Mouse (Mus musculus) heart, embryonic 13.5 days (tissue): Measurements from ENCODE around the gene Ifih1. TPM values are rescaled to one million over a fixed set of nuclear protein-coding genes. Genes with fewer than 3 reads are reported as not detected.

Source experiments
- ATAC-seq: fragments of 200-750 bp; cut with Nextera tagmentation; 2 replicates; pipeline ENCODE4 v1.8.0; 2017; ENCODE audit warnings: moderate TSS enrichment; ENCODE audit not compliant: insufficient number of reproducible peaks, low FRiP score, low TSS enrichment; ENCODE audit errors: extremely low read depth
- H3K27ac ChIP-seq: fragments of 300-500 bp; sonication (generic); replicated peaks from 2 replicates; pipeline ENCODE4 v1.5.1; 2015; ENCODE audit warnings: moderate library complexity, mild to moderate bottlenecking, inconsistent platforms
- H3K27me3 ChIP-seq: fragments of 300-500 bp; sonication (generic); replicated peaks from 2 replicates; pipeline ENCODE4 v1.6.1; 2015; ENCODE audit warnings: mild to moderate bottlenecking, inconsistent platforms
- H3K36me3 ChIP-seq: fragments of 300-500 bp; sonication (generic); 2 replicates; pipeline ENCODE4 v1.6.1; 2015; ENCODE audit warnings: mild to moderate bottlenecking, inconsistent platforms
- H3K4me1 ChIP-seq: fragments of 300-500 bp; sonication (generic); 2 replicates; pipeline ENCODE4 v1.6.1; 2015; ENCODE audit warnings: inconsistent platforms
- H3K4me2 ChIP-seq: fragments of 300-500 bp; sonication (generic); 2 replicates; pipeline ENCODE4 v1.6.1; 2015; ENCODE audit warnings: inconsistent platforms, mild to moderate bottlenecking, moderate library complexity
- H3K4me3 ChIP-seq: fragments of 300-500 bp; sonication (generic); 2 replicates; pipeline ENCODE4 v1.5.1; 2015; ENCODE audit warnings: moderate library complexity, mild to moderate bottlenecking, inconsistent platforms
- H3K9ac ChIP-seq: fragments of 300-500 bp; sonication (generic); 2 replicates; pipeline ENCODE4 v1.6.1; 2015; ENCODE audit warnings: inconsistent platforms, mild to moderate bottlenecking, moderate library complexity
- H3K9me3 ChIP-seq: fragments of 300-500 bp; sonication (generic); 2 replicates; pipeline ENCODE4 v1.6.1; 2016; ENCODE audit warnings: inconsistent platforms
- WGBS: fragments of 180-500 bp; shearing (Covaris S2); methylation state at CpG from one replicate; pipeline ENCODE4 v1.1.7; 2015; ENCODE audit warnings: mixed read lengths; 5-methylcytosine and 5-hydroxymethylcytosine counted together
- polyA plus RNA-seq: library from polyadenylated mRNA; unstranded; fragments of >200 nt; fragmentation: Nextera tagmentation; extraction: Ambion mirVana; gene quantifications from 2 replicates; pipeline ENCODE4 v1.2.1, GENCODE M21; 2015

Ifih1 gene
- polyA plus RNA-seq, 1 experiment from 2014 or later: 1.4 TPM

- 21% methylated on average over 6 of the region's 6 CpGs for WGBS
- Histone ChIP-seq H3K4me1 (no peaks in the 10 kb centered on the region), H3K36me3 (no peaks in the 10 kb centered on the region), H3K4me3 (no peak overlapping the region), H3K27ac (no peak overlapping the region), H3K9ac (no peak overlapping the region), H3K9me3 (no peaks in the 10 kb centered on the region), H3K4me2 (no peak overlapping the region), H3K27me3 (no peaks in the 10 kb centered on the region)
- ATAC-seq: no peak
These were observed 15.6 kb downstream of the Ifih1 start for GRCm38 (mm10) chr2:62630446-62630845.

GRCm38 (mm10) chr2:62628356-62628755 lies 17.7 kb downstream of the Ifih1 start:
- H3K9ac ChIP-seq: no peak overlapping the region
- no peak for ATAC-seq
- no peaks in the 10 kb centered on the region for H3K27me3 ChIP-seq

GRCm38 (mm10) chr2:62627728-62628127 lies 18.3 kb downstream of the Ifih1 start:
- H3K27ac ChIP-seq: no peak overlapping the region
- no peak for ATAC-seq
- WGBS: 6% methylated on average over 5 of the region's 5 CpGs
- H3K9me3 ChIP-seq: no peaks in the 10 kb centered on the region
- no peak overlapping the region for H3K4me2 ChIP-seq
- no peak overlapping the region for H3K4me3 ChIP-seq
- no peaks in the 10 kb centered on the region for H3K36me3 ChIP-seq
- H3K27me3 ChIP-seq: no peaks in the 10 kb centered on the region
- H3K9ac ChIP-seq: no peak overlapping the region
- no peaks in the 10 kb centered on the region for H3K4me1 ChIP-seq

More at GRCm38 (mm10) chr2:62628356-62628755, 17.7 kb downstream of the Ifih1 start:
- Histone ChIP-seq H3K4me3 (no peak overlapping the region), H3K4me1 (no peaks in the 10 kb centered on the region), H3K9me3 (no peaks in the 10 kb centered on the region), H3K36me3 (no peaks in the 10 kb centered on the region), H3K27ac (no peak overlapping the region), H3K4me2 (no peak overlapping the region)
- WGBS: 86% methylated on average over 5 of the region's 5 CpGs

- Histone ChIP-seq H3K4me2 (no peak overlapping the region), H3K4me1 (no peaks in the 10 kb centered on the region), H3K36me3 (no peaks in the 10 kb centered on the region), H3K9me3 (no peaks in the 10 kb centered on the region), H3K9ac (no peak overlapping the region), H3K4me3 (no peak overlapping the region), H3K27me3 (no peaks in the 10 kb centered on the region), H3K27ac (no peak overlapping the region)
- 77% methylated on average over 8 of the region's 8 CpGs for WGBS
- ATAC-seq: no peak
These were observed 23.0 kb downstream of the Ifih1 start for GRCm38 (mm10) chr2:62623024-62623441.

GRCm38 (mm10) chr2:62619679-62620078 lies 26.4 kb downstream of the Ifih1 start:
- H3K4me1 ChIP-seq: no peaks in the 10 kb centered on the region
- no peaks in the 10 kb centered on the region for H3K27me3 ChIP-seq
- H3K9ac ChIP-seq: no peak overlapping the region
- H3K4me2 ChIP-seq: no peak overlapping the region
- H3K9me3 ChIP-seq: no peaks in the 10 kb centered on the region
- no peak overlapping the region for H3K27ac ChIP-seq
- 36% methylated on average over 2 of the region's 2 CpGs for WGBS
- H3K4me3 ChIP-seq: no peak overlapping the region
- ATAC-seq: no peak
- no peaks in the 10 kb centered on the region for H3K36me3 ChIP-seq

- no peaks in the 10 kb centered on the region for H3K9me3 ChIP-seq
- 33% methylated on average over 7 of the region's 7 CpGs for WGBS
- ATAC-seq: no peak
These were observed 27.1 kb downstream of the Ifih1 start for GRCm38 (mm10) chr2:62618934-62619341.

GRCm38 (mm10) chr2:62613133-62613532 lies 32.9 kb downstream of the Ifih1 start:
- no peak overlapping the region for H3K27ac ChIP-seq
- H3K4me1 ChIP-seq: no peaks in the 10 kb centered on the region
- no peaks in the 10 kb centered on the region for H3K36me3 ChIP-seq
- no peak overlapping the region for H3K9ac ChIP-seq
- 90% methylated on average over 4 of the region's 4 CpGs for WGBS
- no peak overlapping the region for H3K4me2 ChIP-seq
- no peaks in the 10 kb centered on the region for H3K27me3 ChIP-seq
- H3K9me3 ChIP-seq: no peaks in the 10 kb centered on the region
- H3K4me3 ChIP-seq: no peak overlapping the region
- ATAC-seq: no peak

More at GRCm38 (mm10) chr2:62618934-62619341, 27.1 kb downstream of the Ifih1 start:
- H3K27ac ChIP-seq: no peak overlapping the region
- no peaks in the 10 kb centered on the region for H3K36me3 ChIP-seq
- no peak overlapping the region for H3K4me3 ChIP-seq
- H3K4me1 ChIP-seq: no peaks in the 10 kb centered on the region
- H3K9ac ChIP-seq: no peak overlapping the region
- no peak overlapping the region for H3K4me2 ChIP-seq
- H3K27me3 ChIP-seq: no peaks in the 10 kb centered on the region

GRCm38 (mm10) chr2:62606205-62606604 lies 39.9 kb downstream of the Ifih1 start:
- H3K9ac ChIP-seq: no peak overlapping the region

GRCm38 (mm10) chr2:62603530-62603929 lies 42.5 kb downstream of the Ifih1 start:
- Histone ChIP-seq H3K27ac (no peak overlapping the region), H3K4me2 (no peak overlapping the region), H3K4me3 (no peak overlapping the region), H3K9me3 (no peaks in the 10 kb centered on the region), H3K9ac (no peak overlapping the region), H3K27me3 (no peaks in the 10 kb centered on the region), H3K36me3 (no peaks in the 10 kb centered on the region), H3K4me1 (no peaks in the 10 kb centered on the region)
- no peak for ATAC-seq
- WGBS: 84% methylated on average over 5 of the region's 5 CpGs

More at GRCm38 (mm10) chr2:62606205-62606604, 39.9 kb downstream of the Ifih1 start:
- Histone ChIP-seq H3K4me2 (no peak overlapping the region), H3K27me3 (no peaks in the 10 kb centered on the region), H3K27ac (no peak overlapping the region), H3K36me3 (no peaks in the 10 kb centered on the region), H3K9me3 (no peaks in the 10 kb centered on the region), H3K4me3 (no peak overlapping the region), H3K4me1 (no peaks in the 10 kb centered on the region)
- 88% methylated on average over 16 of the region's 16 CpGs for WGBS
- no peak for ATAC-seq

GRCm38 (mm10) chr2:62596586-62596985 lies 49.5 kb downstream of the Ifih1 start:
- no peak overlapping the region for H3K4me3 ChIP-seq
- no peak overlapping the region for H3K27ac ChIP-seq
- H3K4me2 ChIP-seq: no peak overlapping the region
- H3K9ac ChIP-seq: no peak overlapping the region
- H3K4me1 ChIP-seq: no peaks in the 10 kb centered on the region
- no peaks in the 10 kb centered on the region for H3K27me3 ChIP-seq
- WGBS: 72% methylated on average over 5 of the region's 5 CpGs
- no peak for ATAC-seq
- H3K9me3 ChIP-seq: no peaks in the 10 kb centered on the region
- H3K36me3 ChIP-seq: no peaks in the 10 kb centered on the region

- Histone ChIP-seq H3K4me1 (no peaks in the 10 kb centered on the region), H3K27me3 (no peaks in the 10 kb centered on the region), H3K9me3 (no peaks in the 10 kb centered on the region), H3K4me3 (no peak overlapping the region), H3K9ac (no peak overlapping the region), H3K4me2 (no peak overlapping the region), H3K27ac (no peak overlapping the region), H3K36me3 (no peaks in the 10 kb centered on the region)
- ATAC-seq: no peak
- WGBS: 87% methylated on average over 2 of the region's 2 CpGs
These were observed 51.6 kb downstream of the Ifih1 start for GRCm38 (mm10) chr2:62594491-62594890.

GRCm38 (mm10) chr2:62591555-62591954 lies 54.5 kb downstream of the Ifih1 start:
- Histone ChIP-seq H3K9me3 (no peaks in the 10 kb centered on the region), H3K27me3 (no peaks in the 10 kb centered on the region), H3K9ac (no peak overlapping the region), H3K4me2 (no peak overlapping the region), H3K27ac (no peak overlapping the region), H3K36me3 (no peaks in the 10 kb centered on the region), H3K4me1 (no peaks in the 10 kb centered on the region), H3K4me3 (no peak overlapping the region)
- 75% methylated on average over 3 of the region's 3 CpGs for WGBS
- no peak for ATAC-seq
